Mouse (Mus musculus) heart, postnatal 14 days (tissue): ENCODE results near the gene Cpne9. TPM values are rescaled to one million over a fixed set of nuclear protein-coding genes. Genes with fewer than 3 reads are reported as not detected.
"Not testable (repeated sequence)": the region's sequence is repeated elsewhere in the genome, so short reads cannot be mapped to it uniquely, and the experiment has no call there.

Experiments used
- DNase-seq, 2 experiments: peaks; one replicate each; pipeline ENCODE4 v3.0.0; 2021 to 2022
- intact Hi-C: fragments of 180-260 bp; cut with DNase I; formaldehyde crosslinking; loops from one replicate; pipeline ENCODE4 v1.15.1; 2025
- total RNA-seq, 2 experiments: library from RNA; stranded (reverse); gene quantifications; 2 replicates each; pipeline ENCODE4 v1.2.3; 2021

Gene Cpne9
- total RNA-seq, 2 experiments from 2014 or later = 0.05 to 0.29 TPM

- intact Hi-C loops = no loop called here
- no peak for DNase-seq
Observed at GRCm38 (mm10) chr6:113287236-113287635, 5.1 kb downstream of the Cpne9 start.

- DNase-seq = no peak
- intact Hi-C loops = no loop called here
Observed at GRCm38 (mm10) chr6:113289346-113289745, 7.2 kb downstream of the Cpne9 start.

GRCm38 (mm10) chr6:113290346-113290745, 8.2 kb downstream of the Cpne9 start:
- intact Hi-C loops = no loop called here
- no peak for DNase-seq

GRCm38 (mm10) chr6:113292938-113293337, 10.8 kb downstream of the Cpne9 start:
- DNase-seq = no peak
- intact Hi-C loops = no loop called here

- no peak for DNase-seq
- intact Hi-C loops = no loop called here
Observed at GRCm38 (mm10) chr6:113296046-113296445, 13.9 kb downstream of the Cpne9 start.

- no peak for DNase-seq
Observed at GRCm38 (mm10) chr6:113296639-113297038, 14.5 kb downstream of the Cpne9 start.

GRCm38 (mm10) chr6:113301350-113301749, 19.2 kb downstream of the Cpne9 start:
- intact Hi-C loops = loop anchor here (5.0 kb wide), 2 partner anchors 64 to 264 kb away; partner anchors contain the start of gene Mtmr14
- no peak for DNase-seq

More at GRCm38 (mm10) chr6:113296639-113297038, 14.5 kb downstream of the Cpne9 start:
- intact Hi-C loops = no loop called here

GRCm38 (mm10) chr6:113302258-113302657, 20.2 kb downstream of the Cpne9 start:
- intact Hi-C loops = loop anchor here (2.0 to 5.0 kb wide), 3 partner anchors 65 to 265 kb away; partner anchors contain the start of gene Mtmr14
- peak in 1 of 2 experiments; percentile 23 for DNase-seq

GRCm38 (mm10) chr6:113306322-113306985, 24.3 kb downstream of the Cpne9 start:
- intact Hi-C loops = no loop called here
- peak; percentile 99 to 100 for DNase-seq

- DNase-seq = no peak
- intact Hi-C loops = no loop called here
Observed at GRCm38 (mm10) chr6:113306986-113307349, 24.9 kb downstream of the Cpne9 start, which contains the start of gene Brpf1. Gene Brpf1, plus strand, starts transcription at chr6:113307137.

- intact Hi-C loops = loop anchor here (2.0 kb wide), 1 partner anchor 19 kb away; the partner anchor contains the start of gene Ogg1
- DNase-seq = peak; percentile 40 to 48
Observed at GRCm38 (mm10) chr6:113307481-113308121, 25.5 kb downstream of the Cpne9 start.

- intact Hi-C loops = loop anchor here (2.0 kb wide), 1 partner anchor 19 kb away; the partner anchor contains the start of gene Ogg1
Observed at GRCm38 (mm10) chr6:113308141-113308540, 26.0 kb downstream of the Cpne9 start.

GRCm38 (mm10) chr6:113315972-113316371, 33.9 kb downstream of the Cpne9 start:
- intact Hi-C loops = no loop called here
- DNase-seq = no peak

More at GRCm38 (mm10) chr6:113308141-113308540, 26.0 kb downstream of the Cpne9 start:
- DNase-seq = peak in 1 of 2 experiments; percentile 21

GRCm38 (mm10) chr6:113326533-113327315, 44.6 kb downstream of the Cpne9 start, which contains the start of gene Ogg1:
Gene Ogg1, plus strand, starts transcription at chr6:113326972.
- intact Hi-C loops = loop anchor here (2.0 to 10.0 kb wide), 2 partner anchors 18 to 48 kb away; partner anchors contain the start of genes Arpc4 and Tada3
- peak; percentile 96 to 97 for DNase-seq

- DNase-seq = no peak
- intact Hi-C loops = loop anchor here (10.0 kb wide), 1 partner anchor 45 kb away; the partner anchor contains the start of genes Arpc4 and Tada3
Observed at GRCm38 (mm10) chr6:113329396-113329795, 47.3 kb downstream of the Cpne9 start.

GRCm38 (mm10) chr6:113330547-113330946, 48.4 kb downstream of the Cpne9 start:
- no peak for DNase-seq
- intact Hi-C loops = loop anchor here (5.0 kb wide), 1 partner anchor 137 kb away; no protein-coding TSS in a partner anchor

- intact Hi-C loops = loop anchor here (5.0 kb wide), 1 partner anchor 136 kb away; no protein-coding TSS in a partner anchor
- no peak for DNase-seq
Observed at GRCm38 (mm10) chr6:113331721-113332120, 49.6 kb downstream of the Cpne9 start.

GRCm38 (mm10) chr6:113332734-113333133, 50.6 kb downstream of the Cpne9 start:
- not testable (repeated sequence) for DNase-seq
- intact Hi-C loops = loop anchor here (5.0 kb wide), 1 partner anchor 135 kb away; no protein-coding TSS in a partner anchor

GRCm38 (mm10) chr6:113333137-113333950, 51.2 kb downstream of the Cpne9 start:
- intact Hi-C loops = loop anchor here (5.0 kb wide), 1 partner anchor 134 kb away; no protein-coding TSS in a partner anchor
- peak; percentile 62 to 69 for DNase-seq
